Mouse (Mus musculus): Measurements from ENCODE around the gene Ralgds. TPM values are rescaled to one million over a fixed set of nuclear protein-coding genes. Genes with fewer than 3 reads are reported as not detected.
A peak's percentile ranks its signal among the peaks of the same experiment; 100 is the strongest.

Gene Ralgds
- total and polyA plus RNA-seq, 3 experiments: 4.1 to 11.4 (median 6.6) TPM

GRCm38 (mm10) chr2:28468486-28469225 lies 44.3 kb upstream of the Ralgds start:
- Histone ChIP-seq H3K36me3 (replicated peaks in 1 of 2; ENCODE audit: control insufficient read depth in 1 of 2, insufficient read depth in 1 of 2, low read length in 1 of 2) (peaks cover 18 to 42% of the 10 kb centered on the region in 2 experiments), H3K79me2 (replicated peaks; ENCODE audit: control insufficient read depth, extremely low read depth, insufficient read depth, poor library complexity, severe bottlenecking) (peaks cover 14% of the 10 kb centered on the region), H3K9me3 (replicated peaks; ENCODE audit: low read length) (peaks cover 2% of the 10 kb centered on the region), H3K27ac (ENCODE audit: insufficient read depth, low read depth) (no peak overlapping the region), H3K4me3 (replicated peaks in 1 of 3; ENCODE audit: low read depth in 2 of 3, low read length in 2 of 3, poor library complexity in 1 of 3) (peak overlapping the region; percentile 61 to 85 (median 84)), H3K4me2 (ENCODE audit: insufficient read depth, low read depth, poor library complexity, severe bottlenecking) (peak overlapping the region; percentile 72), H3K27me3 (replicated peaks) (peaks cover 31% of the 10 kb centered on the region), H3K4me1 (ENCODE audit: control insufficient read depth in 1 of 2, insufficient read depth in 2 of 2) (peaks cover 11 to 21% of the 10 kb centered on the region in 2 experiments), H3K9ac (ENCODE audit: insufficient read depth, low read depth) (peak overlapping the region; percentile 93)
- TF ChIP-seq RCOR1 (conservative IDR thresholded peaks at IDR 0.05; ENCODE audit: low read depth, low read length): no peak
- TF ChIP-seq JUN (IDR thresholded peaks at IDR 0.05; ENCODE audit: insufficient read depth, low read depth, low read length): no peak
- TF ChIP-seq CTCF (conservative IDR thresholded peaks at IDR 0.05 in 1 of 2, IDR thresholded peaks at IDR 0.05 in 1 of 2; ENCODE audit: low read depth in 2 of 2, low read length in 2 of 2): no peak
- TF ChIP-seq BHLHE40 (IDR thresholded peaks at IDR 0.05; ENCODE audit: low read depth, low read length): no peak
- TF ChIP-seq EP300 (IDR thresholded peaks at IDR 0.05; ENCODE audit: low read length): no peak
- TF ChIP-seq SIN3A (IDR thresholded peaks at IDR 0.05; ENCODE audit: low read length): no peak
- TF ChIP-seq TBP (conservative IDR thresholded peaks at IDR 0.05; ENCODE audit: low read depth, low read length): no peak
- no peak for TF ChIP-seq ZC3H11A (IDR thresholded peaks at IDR 0.05; ENCODE audit: low read depth, low read length)
- dilution Hi-C loops (cut with MboI; ENCODE audit: extremely low pct_ligation_motif_present, extremely low pct_unique_long_range_greater_than_20kb, low sequenced_read_pairs): no loop called here
- in situ Hi-C loops (cut with MboI; ENCODE audit: low pct_ligation_motif_present, low pct_unique_long_range_greater_than_20kb, low sequenced_read_pairs): no loop called here
- no peak for DNase-seq (ENCODE audit: extremely low read depth)

- H3K36me3 ChIP-seq (replicated peaks in 1 of 2; ENCODE audit: control insufficient read depth in 1 of 2, insufficient read depth in 1 of 2, low read length in 1 of 2): peaks cover 18 to 42% of the 10 kb centered on the region in 2 experiments
- dilution Hi-C loops (cut with MboI; ENCODE audit: extremely low pct_ligation_motif_present, extremely low pct_unique_long_range_greater_than_20kb, low sequenced_read_pairs): no loop called here
- peaks cover 2% of the 10 kb centered on the region for H3K9me3 ChIP-seq (replicated peaks; ENCODE audit: low read length)
- H3K4me2 ChIP-seq (ENCODE audit: insufficient read depth, low read depth, poor library complexity, severe bottlenecking): no peak overlapping the region
- no peak overlapping the region for H3K27ac ChIP-seq (ENCODE audit: insufficient read depth, low read depth)
- TF ChIP-seq NELFE (IDR thresholded peaks at IDR 0.05; ENCODE audit: low read depth, low read length) (no peak), ZNF384 (IDR thresholded peaks at IDR 0.05; ENCODE audit: low read depth, low read length) (no peak), CHD2 (IDR thresholded peaks at IDR 0.05; ENCODE audit: low read length) (no peak), SIN3A (IDR thresholded peaks at IDR 0.05; ENCODE audit: low read length) (no peak), MAZ (IDR thresholded peaks at IDR 0.05; ENCODE audit: low read depth, low read length) (no peak), NRF1 (IDR thresholded peaks at IDR 0.05; ENCODE audit: low read depth, low read length) (no peak), MYC (IDR thresholded peaks at IDR 0.05; ENCODE audit: low read depth, low read length) (no peak)
- H3K4me3 ChIP-seq (replicated peaks in 1 of 3; ENCODE audit: low read depth in 2 of 3, low read length in 2 of 3, poor library complexity in 1 of 3): no peak overlapping the region
- H3K79me2 ChIP-seq (replicated peaks; ENCODE audit: control insufficient read depth, extremely low read depth, insufficient read depth, poor library complexity, severe bottlenecking): peaks cover 14% of the 10 kb centered on the region
- no peak overlapping the region for H3K9ac ChIP-seq (ENCODE audit: insufficient read depth, low read depth)
- H3K4me1 ChIP-seq (ENCODE audit: control insufficient read depth in 1 of 2, insufficient read depth in 2 of 2): peaks cover 11 to 21% of the 10 kb centered on the region in 2 experiments
- in situ Hi-C loops (cut with MboI; ENCODE audit: low pct_ligation_motif_present, low pct_unique_long_range_greater_than_20kb, low sequenced_read_pairs): no loop called here
- peaks cover 26% of the 10 kb centered on the region for H3K27me3 ChIP-seq (replicated peaks)
- DNase-seq (ENCODE audit: extremely low read depth): no peak
Measured at GRCm38 (mm10) chr2:28469461-28469860, 43.5 kb upstream of the Ralgds start.

All from CH12.LX (cell line).